Mouse (Mus musculus) kidney, adult 2 months (tissue): ENCODE results near the gene D430041D05Rik. TPM values are rescaled to one million over a fixed set of nuclear protein-coding genes. Genes with fewer than 3 reads are reported as not detected.

Experiments used
- DNase-seq: peaks from one replicate; pipeline ENCODE4 v3.0.0; 2021
- H3K27ac ChIP-seq: fragments of 200-500 bp; 2 replicates; pipeline ENCODE4 v1.5.1; 2012; ENCODE audit warnings: low read depth, low read length, control low read depth, inconsistent platforms; ENCODE audit not compliant: insufficient read depth
- H3K27me3 ChIP-seq: fragments of 200-500 bp; replicated peaks from 2 replicates; pipeline ENCODE4 v1.6.1; 2012; ENCODE audit warnings: mild to moderate bottlenecking, moderate library complexity, low read length, inconsistent platforms; ENCODE audit not compliant: control insufficient read depth, insufficient read depth
- H3K36me3 ChIP-seq: fragments of 200-500 bp; 2 replicates; pipeline ENCODE4 v1.6.1; 2012; ENCODE audit warnings: mild to moderate bottlenecking, moderate library complexity, low read length, inconsistent platforms; ENCODE audit not compliant: control insufficient read depth, insufficient read depth
- H3K4me1 ChIP-seq: fragments of 200-500 bp; 2 replicates; pipeline ENCODE4 v1.6.1; 2011; ENCODE audit warnings: low read length; ENCODE audit not compliant: control insufficient read depth, insufficient read depth
- H3K4me3 ChIP-seq: fragments of 200-500 bp; 2 replicates; pipeline ENCODE4 v1.5.1; 2011; ENCODE audit warnings: mild to moderate bottlenecking, low read depth, low read length, control low read depth; ENCODE audit not compliant: insufficient read depth
- CTCF ChIP-seq: fragments of 200-500 bp; conservative IDR thresholded peaks from 2 replicates; pipeline ENCODE4 v1.5.1; 2011; ENCODE audit warnings: low read depth, mild to moderate bottlenecking, control low read depth, low read length, moderate library complexity, mixed read lengths; ENCODE audit not compliant: insufficient read depth, insufficient read length
- POLR2A ChIP-seq: fragments of 200-500 bp; IDR thresholded peaks from one replicate; pipeline ENCODE4 v1.6.1; 2011; ENCODE audit warnings: low read depth, low read length, control low read depth
- WGBS: fragments of 180-500 bp; shearing (Covaris S2); methylation state at CpG from one replicate; pipeline ENCODE4 v1.1.7; 2018; 5-methylcytosine and 5-hydroxymethylcytosine counted together
- polyA plus RNA-seq: library from polyadenylated mRNA; depleted of rRNA; stranded (reverse); fragments of >200 nt; gene quantifications from 2 replicates; pipeline ENCODE4 v1.2.3, GENCODE M21; 2012

The D430041D05Rik gene
- polyA plus RNA-seq, 1 experiment = 0.02 TPM

DNA sequence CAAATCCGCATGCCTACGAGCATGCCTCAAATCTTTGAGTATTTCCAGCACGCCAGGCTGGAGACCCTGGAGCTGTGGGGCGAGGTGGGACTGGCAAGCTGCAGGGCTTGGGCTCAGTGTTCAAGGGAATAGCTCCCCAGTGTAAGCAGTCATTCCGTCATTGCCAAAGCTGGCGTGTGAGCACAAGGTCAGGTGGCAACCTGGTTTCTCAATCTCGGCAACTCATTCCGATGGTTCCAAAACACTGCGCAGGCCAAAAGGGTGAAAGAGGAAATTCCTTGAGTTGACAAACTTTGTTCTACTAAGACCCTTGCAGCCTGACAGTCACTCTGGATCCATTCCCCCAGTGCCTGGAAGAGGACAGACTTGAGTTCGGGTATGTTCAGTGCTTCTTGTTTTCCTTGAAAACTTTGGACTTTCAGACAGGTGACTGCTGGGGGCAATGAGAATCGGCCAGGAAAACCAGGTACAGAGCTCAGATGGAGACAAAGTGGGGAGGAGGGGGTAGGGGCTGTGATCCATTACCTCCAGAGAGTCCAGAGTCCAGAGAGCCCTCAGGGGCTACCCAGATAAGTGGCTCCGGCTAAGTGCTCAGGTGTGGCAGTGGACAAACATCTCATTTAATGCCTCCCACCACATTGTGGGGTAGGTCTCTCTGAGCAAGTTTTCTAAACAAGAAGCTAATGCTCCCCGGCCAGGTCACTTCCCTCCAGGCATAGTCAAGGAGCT is 281.8 kb downstream of the D430041D05Rik start:
- TF ChIP-seq POLR2A (no peak), CTCF (no peak)
- peak; percentile 53 for DNase-seq

DNA sequence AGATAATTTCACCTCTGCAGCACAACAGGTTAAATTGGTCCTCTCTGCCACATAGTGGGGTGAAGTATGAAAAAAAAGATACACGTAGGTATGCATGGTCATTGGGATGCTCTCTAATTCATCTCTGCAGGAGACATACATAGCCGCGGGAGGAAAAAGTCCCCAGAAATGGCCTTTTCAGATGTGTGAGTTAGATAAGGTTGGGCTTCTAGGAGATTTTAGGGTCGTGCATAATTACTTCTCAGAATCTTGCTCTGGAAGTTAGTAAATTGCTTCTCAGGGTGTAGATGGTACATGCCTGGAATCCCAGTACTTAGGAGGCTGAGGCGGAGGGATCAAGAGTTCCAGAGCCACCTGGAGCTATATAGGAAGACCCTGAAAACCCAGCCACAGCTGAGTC is 286.7 kb downstream of the D430041D05Rik start:
- Histone ChIP-seq H3K36me3 (no peaks in the 10 kb centered on the region), H3K27me3 (no peaks in the 10 kb centered on the region), H3K27ac (no peak overlapping the region), H3K4me3 (no peak overlapping the region), H3K4me1 (peaks cover 7% of the 10 kb centered on the region; the same call in 1 of the 2 replicates)
- 82% methylated on average over 5 of the region's 5 CpGs for WGBS
- TF ChIP-seq POLR2A = no peak
- no peak for TF ChIP-seq CTCF
- DNase-seq = no peak

More for the DNA sequence above, 281.8 kb downstream of the D430041D05Rik start:
- Histone ChIP-seq H3K27me3 (no peaks in the 10 kb centered on the region), H3K4me1 (no peaks in the 10 kb centered on the region), H3K4me3 (no peak overlapping the region), H3K27ac (no peak overlapping the region), H3K36me3 (no peaks in the 10 kb centered on the region)
- 73% methylated on average over 13 of the region's 13 CpGs for WGBS

DNA sequence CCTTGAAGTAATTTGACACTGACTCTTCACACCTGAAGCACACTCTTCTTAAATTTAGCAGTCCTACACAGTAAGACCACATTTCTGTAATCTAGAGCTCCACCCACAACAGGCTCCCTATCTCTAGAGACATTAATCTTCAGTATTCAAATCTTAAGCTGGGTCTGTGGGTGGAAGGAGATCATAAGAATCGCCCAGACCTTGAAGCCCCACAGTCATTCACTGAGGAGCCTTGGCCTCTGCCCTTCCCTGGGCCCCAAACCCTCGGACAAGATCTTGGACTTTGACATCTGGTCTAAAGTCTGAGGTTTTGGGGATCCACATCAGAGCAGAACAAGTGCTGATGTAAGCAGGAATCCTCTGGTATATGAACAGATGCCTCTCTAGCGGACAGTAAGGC is 287.3 kb downstream of the D430041D05Rik start:
- no peak overlapping the region for H3K4me3 ChIP-seq
- no peak overlapping the region for H3K27ac ChIP-seq

DNA sequence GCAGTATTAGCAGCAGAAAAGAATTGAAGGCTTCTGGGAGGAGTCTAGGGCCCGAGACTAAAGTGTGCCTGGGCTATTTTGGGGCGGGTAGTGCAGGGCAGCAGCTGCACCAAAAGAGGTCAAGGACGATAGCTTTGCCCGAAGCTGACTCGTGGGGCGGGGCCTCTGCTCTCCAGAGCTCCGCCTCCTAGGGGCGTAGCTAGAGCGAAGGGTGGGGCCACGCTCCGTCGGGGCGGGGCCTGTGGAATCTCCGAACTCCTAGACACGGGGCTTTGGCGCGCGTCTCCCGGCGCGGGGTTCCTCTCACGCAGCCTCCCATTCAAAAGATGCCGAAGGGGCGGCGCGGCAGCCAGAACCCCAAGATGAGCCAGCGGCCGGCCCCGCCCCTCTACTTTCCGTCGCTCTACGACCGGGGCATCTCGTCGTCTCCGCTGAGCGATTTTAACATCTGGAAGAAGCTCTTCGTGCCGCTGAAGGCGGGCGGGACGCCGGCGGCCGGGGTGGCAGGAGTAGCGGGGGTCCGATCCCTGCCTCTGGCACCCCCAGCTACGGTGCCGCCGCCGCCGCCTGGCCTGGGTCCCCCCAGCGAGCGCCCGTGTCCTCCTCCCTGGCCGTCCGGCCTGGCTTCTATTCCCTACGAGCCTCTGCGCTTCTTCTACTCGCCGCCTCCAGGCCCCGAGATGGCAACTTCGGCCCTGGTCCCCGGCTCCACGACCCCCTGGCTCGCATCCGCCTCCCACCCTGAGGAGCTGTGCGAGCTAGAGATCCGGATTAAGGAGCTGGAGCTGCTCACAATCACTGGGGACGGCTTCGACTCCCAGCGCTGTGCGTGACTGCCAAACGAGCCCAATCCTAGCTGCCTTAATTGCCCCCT is 288.1 kb downstream of the D430041D05Rik start, which contains the start of gene A930018P22Rik:
Gene A930018P22Rik (plus strand): TSS at position 265 of the 874 bp plus-strand sequence.
- Histone ChIP-seq H3K27me3 (no peaks in the 10 kb centered on the region), H3K4me1 (peaks cover 7% of the 10 kb centered on the region; the same call in 1 of the 2 replicates), H3K27ac (peak within 1 kb of the TSS; percentile 32), H3K4me3 (peak within 1 kb of the TSS; percentile 68), H3K36me3 (no peaks in the 10 kb centered on the region)
- TF ChIP-seq CTCF = no peak
- no peak for TF ChIP-seq POLR2A
- under 1% methylated on average over 73 of the region's 74 CpGs for WGBS
- peak; percentile 95 for DNase-seq

More for the DNA sequence above, 287.3 kb downstream of the D430041D05Rik start:
- peaks cover 7% of the 10 kb centered on the region; the same call in 1 of the 2 replicates for H3K4me1 ChIP-seq
- no peak for TF ChIP-seq CTCF
- no peak for TF ChIP-seq POLR2A
- DNase-seq = peak; percentile 57
- no peaks in the 10 kb centered on the region for H3K36me3 ChIP-seq
- WGBS = 53% methylated on average over 3 of the region's 3 CpGs
- H3K27me3 ChIP-seq = no peaks in the 10 kb centered on the region

DNA sequence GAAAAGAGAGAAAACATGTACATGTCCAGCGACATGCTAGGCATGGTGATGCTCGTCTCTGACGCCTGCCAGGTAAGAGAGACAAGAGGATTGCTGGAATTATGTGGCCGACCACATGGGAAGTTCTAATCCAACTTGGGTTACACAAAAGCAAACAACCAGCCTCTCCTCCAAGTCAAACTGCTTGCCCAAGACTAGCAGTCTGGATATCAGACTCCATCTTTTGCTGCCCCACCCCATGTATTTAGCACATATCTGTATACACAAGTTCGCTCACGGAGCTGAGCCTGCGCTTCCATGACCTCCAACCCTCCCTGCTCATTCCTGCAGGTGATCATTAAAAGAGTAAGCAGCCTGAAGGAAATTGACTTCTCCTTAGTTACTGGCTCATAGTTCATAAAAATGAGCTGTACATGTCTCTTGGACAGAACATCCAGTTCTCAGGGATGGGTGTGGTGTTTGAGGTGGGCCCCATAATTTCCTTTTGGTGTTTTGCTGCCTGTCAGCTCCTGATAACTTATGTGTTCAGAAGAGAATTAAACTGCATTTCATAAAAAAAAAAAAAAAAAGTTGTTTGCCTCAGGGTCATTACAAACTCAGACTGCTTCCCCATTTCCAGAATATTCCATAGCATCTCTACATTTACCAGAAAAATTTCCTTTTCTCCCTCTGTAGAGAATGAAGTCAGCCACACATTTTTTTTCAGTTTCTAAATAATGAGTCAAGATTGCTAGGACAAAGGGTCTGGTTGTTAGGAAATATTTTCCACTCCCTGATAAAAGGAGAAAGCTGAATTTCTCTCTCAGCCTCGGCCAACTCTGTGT is 288.9 kb downstream of the D430041D05Rik start:
- Histone ChIP-seq H3K27me3 (no peaks in the 10 kb centered on the region), H3K36me3 (no peaks in the 10 kb centered on the region), H3K27ac (peak overlapping the region; percentile 32), H3K4me3 (peak overlapping the region; percentile 68), H3K4me1 (peaks cover 7% of the 10 kb centered on the region; the same call in 1 of the 2 replicates)
- peak; percentile 57 for DNase-seq
- 71% methylated on average over 8 of the region's 8 CpGs for WGBS
- TF ChIP-seq POLR2A = no peak
- TF ChIP-seq CTCF = no peak

DNA sequence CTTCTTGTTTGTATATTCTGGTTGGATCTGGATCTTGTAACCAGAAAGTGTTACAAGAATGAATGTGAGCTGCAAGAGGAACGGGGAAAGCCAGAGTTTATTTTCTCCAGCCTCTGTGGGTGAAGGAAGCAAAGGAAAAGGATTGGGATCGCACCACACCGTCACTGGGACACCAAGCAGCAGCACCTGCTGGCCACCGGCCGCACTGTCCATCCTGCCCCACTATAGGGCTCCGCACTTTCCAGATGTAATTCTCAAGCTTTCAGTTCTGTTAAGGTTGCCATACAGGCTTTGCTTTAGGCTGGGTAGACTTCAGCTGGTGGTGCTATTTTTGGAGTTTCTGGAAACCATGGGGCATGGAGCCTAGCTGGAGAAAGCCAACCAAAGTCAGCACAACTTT is 290.5 kb downstream of the D430041D05Rik start:
- no peak overlapping the region for H3K4me3 ChIP-seq
- no peak for DNase-seq
- peaks cover 7% of the 10 kb centered on the region; the same call in 1 of the 2 replicates for H3K4me1 ChIP-seq
- 70% methylated on average over 6 of the region's 6 CpGs for whole genome bisulfite sequencing
- no peaks in the 10 kb centered on the region for H3K36me3 ChIP-seq
- TF ChIP-seq CTCF (0 out of 2 replicates have a peak, but pooled peaks have one; percentile 12), POLR2A (no peak)
- peak overlapping the region; percentile 20; the same call in 1 of the 2 replicates for H3K27ac ChIP-seq
- H3K27me3 ChIP-seq = no peaks in the 10 kb centered on the region
